In the genomic region with DNA sequence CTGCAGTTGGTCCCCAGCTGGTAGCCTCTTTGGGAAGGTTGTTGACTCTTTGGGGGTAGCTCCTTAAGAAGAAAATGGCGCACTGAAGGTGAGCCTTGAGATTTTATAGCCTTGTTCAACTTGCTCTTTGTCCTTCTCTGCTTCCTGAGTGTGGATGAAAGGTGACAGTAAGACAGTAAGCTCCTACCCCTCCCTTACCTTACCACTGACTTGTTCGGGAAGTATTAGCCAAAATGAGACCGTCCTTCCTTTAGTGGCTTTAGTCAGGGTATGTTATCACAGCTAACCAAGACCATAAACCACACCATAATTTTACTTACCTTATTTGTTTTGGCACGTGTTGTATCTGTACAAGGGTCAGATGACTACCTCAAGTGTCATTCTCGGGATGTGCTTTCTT, we compare ENCODE assay signal across 29 mouse cellular contexts.
DNase-seq lines count a peak whose midpoint lies in the region; ATAC-seq and TF ChIP-seq lines count a peak whose summit lies in the region.
"Had no signal": no experiment of that assay in that cellular context is flagged by ENCODE, and none has a peak within 500 bp of the region (broad histone marks: within the 10 kb centered on the region; RNA-seq: fewer than 3 reads in every experiment).

No protein-coding gene starts in this region.

- H3K9ac ChIP-seq in heart, embryonic 11.5 days (ENCODE audit: low read depth, low read length): no peak overlapping the region
- no peak overlapping the region for H3K9ac ChIP-seq in intestine, embryonic 15.5 days
- no peak overlapping the region for H3K9ac ChIP-seq in intestine, postnatal 0 days (ENCODE audit: low read depth, low read length)
- H3K9ac ChIP-seq: embryonic facial prominence, embryonic 13.5 days; embryonic facial prominence, embryonic 15.5 days; forebrain, embryonic 12.5 days had no signal

- DNase-seq in heart, adult 11 months: peak; percentile 23
- no peak for DNase-seq in urinary bladder, postnatal 4 days (ENCODE audit: low spot score in 2 of 2)
- DNase-seq in layer of hippocampus, adult 2 months (ENCODE audit: low spot score in 2 of 2): no peak
- DNase-seq in kidney, adult 9 months: no peak
- DNase-seq: adrenal gland, adult 8-10 months; adrenal gland, postnatal 14 days; adrenal gland, postnatal 36 days; cerebellum, adult 11-12 months; cerebellum, adult 2 months; cerebellum, adult 9-10 months; cerebellum, postnatal 10 days; cerebellum, postnatal 36 days; embryo, embryonic 11 days had no signal

- no peaks in the 10 kb centered on the region for H3K4me1 ChIP-seq in heart, embryonic 11.5 days (ENCODE audit: control insufficient read depth, insufficient read depth, low read length)
- no peaks in the 10 kb centered on the region for H3K4me1 ChIP-seq in intestine, embryonic 15.5 days (replicated peaks)
- no peaks in the 10 kb centered on the region for H3K4me1 ChIP-seq in intestine, postnatal 0 days (replicated peaks; ENCODE audit: control insufficient read depth, insufficient read depth, low read length)
- H3K4me1 ChIP-seq in small intestine, adult 2 months (ENCODE audit: control insufficient read depth, insufficient read depth, insufficient read length, low read length): peaks cover 8% of the 10 kb centered on the region; the same call in 1 of the 2 replicates
- H3K4me1 ChIP-seq: embryonic facial prominence, embryonic 13.5 days; embryonic facial prominence, embryonic 15.5 days; forebrain, embryonic 10.5 days; forebrain, embryonic 12.5 days had no signal

- no peaks in the 10 kb centered on the region for H3K27me3 ChIP-seq in heart, embryonic 11.5 days (ENCODE audit: control insufficient read depth, insufficient read depth, low read length)
- H3K27me3 ChIP-seq in intestine, embryonic 15.5 days (replicated peaks): no peaks in the 10 kb centered on the region
- H3K27me3 ChIP-seq in intestine, postnatal 0 days (replicated peaks; ENCODE audit: control insufficient read depth, insufficient read depth, low read length): no peaks in the 10 kb centered on the region
- no peaks in the 10 kb centered on the region for H3K27me3 ChIP-seq in small intestine, adult 2 months (ENCODE audit: control insufficient read depth, insufficient read depth, low read length)
- H3K27me3 ChIP-seq: CH12.LX; embryonic facial prominence, embryonic 13.5 days; embryonic facial prominence, embryonic 15.5 days; forebrain, embryonic 12.5 days had no signal

- H3K9me3 ChIP-seq in heart, embryonic 11.5 days (replicated peaks; ENCODE audit: control insufficient read depth, low read length): 0 out of 2 replicates have a peak, but pooled peaks cover 2% of the 10 kb centered on the region
- no peaks in the 10 kb centered on the region for H3K9me3 ChIP-seq in intestine, embryonic 15.5 days
- no peaks in the 10 kb centered on the region for H3K9me3 ChIP-seq in intestine, postnatal 0 days (ENCODE audit: control insufficient read depth)
- H3K9me3 ChIP-seq: embryonic facial prominence, embryonic 13.5 days; embryonic facial prominence, embryonic 15.5 days had no signal

- H3K27ac ChIP-seq in heart, embryonic 11.5 days (ENCODE audit: low read depth, low read length): no peak overlapping the region
- no peak overlapping the region for H3K27ac ChIP-seq in intestine, embryonic 15.5 days
- no peak overlapping the region for H3K27ac ChIP-seq in intestine, postnatal 0 days (ENCODE audit: low read depth, low read length)
- peak overlapping the region; percentile 0; the same call in 1 of the 2 replicates for H3K27ac ChIP-seq in small intestine, adult 2 months (ENCODE audit: insufficient read depth, low read depth, low read length)
- H3K27ac ChIP-seq in layer of hippocampus, adult 2 months: no peak overlapping the region
- H3K27ac ChIP-seq: embryonic facial prominence, embryonic 13.5 days; embryonic facial prominence, embryonic 15.5 days; forebrain, embryonic 10.5 days; forebrain, embryonic 12.5 days had no signal

- no peak for ATAC-seq in heart, embryonic 11.5 days (replicated peaks; ENCODE audit: insufficient number of reproducible peaks, low FRiP score, low TSS enrichment)
- ATAC-seq in intestine, embryonic 15.5 days: peak; percentile 71
- ATAC-seq in intestine, postnatal 0 days: peak; percentile 53; the same call in 1 of the 2 replicates
- ATAC-seq: activated CD4-positive, CD25-positive, alpha-beta regulatory T cell, adult 4 months; CD4-positive, CD25-positive, alpha-beta regulatory T cell, adult 4 months; forebrain, embryonic 14.5 days; forebrain, embryonic 16.5 days; Patski had no signal

- WGBS in heart, embryonic 11.5 days (ENCODE audit: insufficient replicate concordance): 83% methylated on average over 5 of the region's 5 CpGs
- 64% methylated on average over 5 of the region's 5 CpGs for WGBS in intestine, embryonic 15.5 days
- 51% methylated on average over 5 of the region's 5 CpGs for WGBS in intestine, postnatal 0 days
- WGBS in small intestine, adult 2 months: 28% methylated on average over 5 of the region's 5 CpGs

- H3K4me2 ChIP-seq in heart, embryonic 11.5 days: no peak overlapping the region
- no peak overlapping the region for H3K4me2 ChIP-seq in intestine, embryonic 15.5 days (replicated peaks)
- no peak overlapping the region for H3K4me2 ChIP-seq in intestine, postnatal 0 days (replicated peaks; ENCODE audit: low read depth)
- H3K4me2 ChIP-seq: embryonic facial prominence, embryonic 13.5 days; embryonic facial prominence, embryonic 15.5 days; forebrain, embryonic 12.5 days had no signal

- H3K4me3 ChIP-seq in heart, embryonic 11.5 days (ENCODE audit: low read depth, low read length): no peak overlapping the region
- no peak overlapping the region for H3K4me3 ChIP-seq in intestine, embryonic 15.5 days (replicated peaks)
- no peak overlapping the region for H3K4me3 ChIP-seq in intestine, postnatal 0 days (ENCODE audit: low read depth, low read length)
- H3K4me3 ChIP-seq in small intestine, adult 2 months (ENCODE audit: low read depth, low read length): no peak overlapping the region
- H3K4me3 ChIP-seq in layer of hippocampus, adult 2 months: no peak overlapping the region
- H3K4me3 ChIP-seq: embryonic facial prominence, embryonic 13.5 days; embryonic facial prominence, embryonic 15.5 days; erythroblast, embryonic 14.5 days; forebrain, embryonic 10.5 days; forebrain, embryonic 12.5 days had no signal

- no peak for TF ChIP-seq POLR2A in small intestine, adult 2 months (IDR thresholded peaks at IDR 0.05; ENCODE audit: low read depth, low read length)

- TF ChIP-seq CTCF in intestine, postnatal 0 days (IDR thresholded peaks at IDR 0.05; ENCODE audit: low read depth): no peak
- TF ChIP-seq CTCF in small intestine, adult 2 months (IDR thresholded peaks at IDR 0.05; ENCODE audit: extremely low read depth, insufficient read length, insufficient replicate concordance, low read depth, low read length): no peak
- TF ChIP-seq CTCF in layer of hippocampus, adult 2 months (conservative IDR thresholded peaks at IDR 0.05): no peak

- H3K36me3 ChIP-seq in heart, embryonic 11.5 days (ENCODE audit: control insufficient read depth, insufficient read depth, low read length): no peaks in the 10 kb centered on the region
- H3K36me3 ChIP-seq in intestine, embryonic 15.5 days: no peaks in the 10 kb centered on the region
- H3K36me3 ChIP-seq in intestine, postnatal 0 days (ENCODE audit: control insufficient read depth, insufficient read depth): no peaks in the 10 kb centered on the region
- no peaks in the 10 kb centered on the region for H3K36me3 ChIP-seq in small intestine, adult 2 months (ENCODE audit: control insufficient read depth, insufficient read depth, low read length)
- H3K36me3 ChIP-seq: embryonic facial prominence, embryonic 13.5 days; embryonic facial prominence, embryonic 15.5 days; forebrain, embryonic 10.5 days; forebrain, embryonic 12.5 days; G1E had no signal
